Mouse (Mus musculus) liver, postnatal 0 days (tissue): ENCODE measurements around the gene Mosmo. TPM values are rescaled to one million over a fixed set of nuclear protein-coding genes. Genes with fewer than 3 reads are reported as not detected.

Source experiments
- ATAC-seq: fragments of 200-750 bp; cut with Nextera tagmentation; 2 replicates; pipeline ENCODE4 v1.8.0; 2017; ENCODE audit warnings: mild to moderate bottlenecking, moderate library complexity
- DNase-seq: peaks from one replicate; pipeline ENCODE4 v3.0.0-alpha.2; 2016
- H3K27ac ChIP-seq: fragments of 300-500 bp; sonication (generic); 2 replicates; pipeline ENCODE4 v1.5.1; 2014; ENCODE audit warnings: antibody characterized with exemption, moderate library complexity, mild to moderate bottlenecking, low read depth
- H3K27me3 ChIP-seq: fragments of 300-500 bp; sonication (generic); 2 replicates; pipeline ENCODE4 v1.6.1; 2014; ENCODE audit warnings: low read length, control low read depth, mixed read lengths; ENCODE audit not compliant: insufficient read depth
- H3K36me3 ChIP-seq: fragments of 300-500 bp; sonication (generic); replicated peaks from 2 replicates; pipeline ENCODE4 v1.6.1; 2014; ENCODE audit warnings: mild to moderate bottlenecking, control low read depth, low read length, moderate library complexity, mixed read lengths; ENCODE audit not compliant: insufficient read depth
- H3K4me1 ChIP-seq: fragments of 300-500 bp; sonication (generic); 2 replicates; pipeline ENCODE4 v1.6.1; 2014; ENCODE audit warnings: antibody characterized with exemption, mild to moderate bottlenecking, control low read depth; ENCODE audit not compliant: insufficient read depth
- H3K4me2 ChIP-seq: fragments of 300-500 bp; sonication (generic); 2 replicates; pipeline ENCODE4 v1.6.1; 2014; ENCODE audit warnings: low read depth, mild to moderate bottlenecking, low read length, moderate library complexity, mixed read lengths
- H3K4me3 ChIP-seq: fragments of 300-500 bp; sonication (generic); 2 replicates; pipeline ENCODE4 v1.5.1; 2014; ENCODE audit warnings: low read depth, low read length
- H3K9ac ChIP-seq: fragments of 300-500 bp; sonication (generic); replicated peaks from 2 replicates; pipeline ENCODE4 v1.6.1; 2014; ENCODE audit warnings: mild to moderate bottlenecking, moderate library complexity
- H3K9me3 ChIP-seq: fragments of 300-500 bp; sonication (generic); 2 replicates; pipeline ENCODE4 v1.6.1; 2016; ENCODE audit warnings: mild to moderate bottlenecking, control low read depth, low read length, mixed read lengths
- CTCF ChIP-seq: sonication (generic); IDR thresholded peaks from 2 replicates; pipeline ENCODE4 v1.5.1; 2016; ENCODE audit warnings: antibody characterized with exemption, low read depth
- EP300 ChIP-seq: IDR thresholded peaks from 2 replicates; pipeline ENCODE4 v1.6.1; 2016; ENCODE audit warnings: antibody characterized with exemption, low read depth, mild to moderate bottlenecking
- WGBS: fragments of 180-500 bp; shearing (Covaris S2); extraction: QIAGEN DNeasy Blood & Tissue Kit; methylation state at CpG from one replicate; pipeline ENCODE4 v1.1.7; 2014; ENCODE audit not compliant: insufficient replicate concordance; 5-methylcytosine and 5-hydroxymethylcytosine counted together
- polyA plus RNA-seq: library from polyadenylated mRNA; unstranded; fragments of >200 nt; fragmentation: Nextera tagmentation; extraction: Ambion mirVana; gene quantifications from 2 replicates; pipeline ENCODE4 v1.2.1, GENCODE M21; 2015

The Mosmo gene
- polyA plus RNA-seq, 1 experiment from 2014 or later: 4.9 TPM

DNA sequence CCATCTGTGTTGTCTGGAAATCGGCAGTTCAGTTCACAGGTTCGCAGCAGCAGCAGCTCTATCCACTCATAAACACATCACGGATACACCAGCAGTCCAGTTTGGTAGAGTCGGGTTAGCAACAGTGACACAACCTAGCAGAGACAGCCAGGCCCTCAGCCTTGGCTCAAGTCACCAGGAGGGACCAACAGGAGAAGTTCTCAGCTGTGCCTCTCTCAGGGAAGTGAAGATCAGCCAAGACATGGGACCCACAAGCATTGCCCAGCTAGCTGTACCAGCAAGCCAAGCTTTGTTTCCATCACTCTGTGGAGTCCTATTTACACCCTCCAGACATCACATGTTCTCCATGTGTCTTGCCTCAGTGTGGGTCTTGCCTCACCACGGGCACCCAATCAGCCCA, 69.4 kb downstream of the Mosmo start:
- ATAC-seq (no peak), DNase-seq (no peak)
- Histone ChIP-seq H3K4me3 (no peak overlapping the region), H3K9me3 (no peaks in the 10 kb centered on the region), H3K36me3 (no peaks in the 10 kb centered on the region), H3K27me3 (no peaks in the 10 kb centered on the region; the same call in 1 of the 2 replicates), H3K4me1 (no peaks in the 10 kb centered on the region), H3K9ac (no peak overlapping the region), H3K27ac (no peak overlapping the region), H3K4me2 (no peak overlapping the region)
- TF ChIP-seq EP300 (no peak), CTCF (no peak)
- WGBS: 73% methylated on average over 5 of the region's 5 CpGs

DNA sequence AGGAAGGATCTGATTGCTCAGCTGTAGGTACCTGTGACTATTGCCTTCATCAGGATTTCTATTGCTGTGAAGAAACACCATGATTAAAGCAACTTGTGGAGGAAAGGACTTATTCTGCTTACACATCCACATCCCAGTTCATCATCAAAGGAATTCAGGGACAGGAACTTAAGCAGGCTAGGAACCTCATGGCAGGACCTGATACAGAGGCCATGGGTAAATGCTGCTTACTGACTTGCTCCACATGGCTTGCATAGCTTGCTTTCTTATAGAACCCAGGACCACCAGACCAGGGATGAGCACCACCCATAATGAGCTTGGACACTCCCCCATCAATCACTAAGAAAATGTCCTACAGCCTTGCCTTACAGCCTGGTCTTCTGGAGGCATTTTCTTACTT, 71.1 kb downstream of the Mosmo start:
- Histone ChIP-seq H3K4me3 (no peak overlapping the region), H3K4me2 (no peak overlapping the region), H3K27me3 (no peaks in the 10 kb centered on the region; the same call in 1 of the 2 replicates), H3K9ac (no peak overlapping the region), H3K4me1 (no peaks in the 10 kb centered on the region), H3K27ac (no peak overlapping the region), H3K36me3 (no peaks in the 10 kb centered on the region), H3K9me3 (no peaks in the 10 kb centered on the region)
- ATAC-seq: no peak
- DNase-seq: no peak
- TF ChIP-seq CTCF (no peak), EP300 (no peak)

DNA sequence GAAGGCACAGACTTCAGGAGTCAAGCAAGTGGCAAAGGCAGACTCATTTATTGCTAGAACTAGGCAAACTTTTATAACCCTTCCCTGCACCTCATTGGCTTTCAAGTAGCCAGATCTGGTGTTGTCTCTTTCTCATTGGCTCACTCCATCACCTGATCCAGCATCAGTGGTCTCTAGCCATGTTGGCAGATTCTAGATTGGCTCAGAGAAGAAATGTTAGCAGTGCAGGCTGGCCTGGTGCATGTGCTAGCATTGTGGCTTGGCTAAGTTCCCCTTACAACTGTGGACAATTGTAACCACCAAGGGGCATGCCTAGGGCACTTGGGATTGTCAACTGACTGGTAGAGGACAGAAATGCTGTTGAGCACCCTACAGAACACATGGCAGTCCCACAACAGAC, 73.9 kb downstream of the Mosmo start:
- TF ChIP-seq CTCF (no peak), EP300 (no peak)
- no peaks in the 10 kb centered on the region for H3K9me3 ChIP-seq
- ATAC-seq (no peak), DNase-seq (no peak)
- H3K36me3 ChIP-seq: no peaks in the 10 kb centered on the region
- H3K9ac ChIP-seq: no peak overlapping the region
- H3K4me3 ChIP-seq: no peak overlapping the region
- H3K4me2 ChIP-seq: no peak overlapping the region
- no peaks in the 10 kb centered on the region for H3K4me1 ChIP-seq
- no peak overlapping the region for H3K27ac ChIP-seq
- H3K27me3 ChIP-seq: no peaks in the 10 kb centered on the region

DNA sequence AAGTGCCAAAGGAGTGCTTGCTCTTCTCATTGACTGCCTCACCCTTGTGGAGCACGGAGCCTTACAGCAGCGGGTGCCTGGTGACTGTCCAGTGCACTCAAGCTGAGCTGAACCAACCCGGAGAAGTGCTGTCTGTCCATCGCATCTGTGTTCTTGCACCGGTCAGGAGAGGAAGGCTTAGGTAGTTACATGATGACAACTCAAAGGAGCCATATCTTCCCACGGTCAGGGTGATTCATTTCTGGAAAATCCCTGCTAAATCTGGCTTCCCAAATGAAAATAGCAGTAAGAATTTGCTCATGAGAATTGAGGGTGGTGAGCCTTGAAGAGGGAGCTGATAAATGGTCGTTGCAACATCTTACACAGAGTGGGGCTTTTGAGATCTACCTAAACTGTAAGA, 74.5 kb downstream of the Mosmo start:
- H3K36me3 ChIP-seq: no peaks in the 10 kb centered on the region
- DNase-seq (no peak), ATAC-seq (no peak)
- TF ChIP-seq EP300: no peak
- no peak for TF ChIP-seq CTCF
- no peaks in the 10 kb centered on the region for H3K9me3 ChIP-seq
- H3K4me3 ChIP-seq: no peak overlapping the region
- no peaks in the 10 kb centered on the region for H3K27me3 ChIP-seq
- no peak overlapping the region for H3K27ac ChIP-seq
- WGBS: 77% methylated on average over 7 of the region's 7 CpGs
- no peak overlapping the region for H3K4me2 ChIP-seq
- no peak overlapping the region for H3K9ac ChIP-seq
- H3K4me1 ChIP-seq: no peaks in the 10 kb centered on the region

DNA sequence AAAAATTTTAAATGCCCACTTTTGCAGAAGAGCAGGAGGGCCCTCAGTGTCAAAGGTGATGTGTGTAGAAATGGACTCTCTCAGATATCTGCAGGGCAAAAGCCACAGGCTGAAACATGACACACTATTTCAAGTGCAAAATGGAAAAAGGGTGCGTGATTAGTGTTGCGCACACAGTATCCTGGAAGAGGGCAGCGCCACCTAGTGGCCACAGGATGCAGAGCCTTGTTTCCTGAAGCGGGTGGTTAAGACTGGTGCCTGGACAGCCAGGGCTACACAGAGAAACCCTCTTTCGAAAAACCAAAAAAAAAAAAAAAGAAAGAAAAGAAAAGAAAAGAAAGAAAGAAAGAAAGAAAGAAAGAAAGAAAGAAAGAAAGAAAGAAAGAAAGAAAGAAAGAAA, 77.3 kb downstream of the Mosmo start:
- H3K27ac ChIP-seq: no peak overlapping the region
- no peak overlapping the region for H3K9ac ChIP-seq
- DNase-seq (peak; percentile 88), ATAC-seq (peak; percentile 64; the same call in 1 of the 2 replicates)
- H3K27me3 ChIP-seq: no peaks in the 10 kb centered on the region
- H3K4me3 ChIP-seq: no peak overlapping the region
- no peaks in the 10 kb centered on the region for H3K9me3 ChIP-seq
- H3K4me2 ChIP-seq: no peak overlapping the region
- H3K4me1 ChIP-seq: no peaks in the 10 kb centered on the region
- no peaks in the 10 kb centered on the region for H3K36me3 ChIP-seq
- TF ChIP-seq CTCF (peak; percentile 96), EP300 (no peak)
- 5% methylated on average over 5 of the region's 5 CpGs for WGBS

DNA sequence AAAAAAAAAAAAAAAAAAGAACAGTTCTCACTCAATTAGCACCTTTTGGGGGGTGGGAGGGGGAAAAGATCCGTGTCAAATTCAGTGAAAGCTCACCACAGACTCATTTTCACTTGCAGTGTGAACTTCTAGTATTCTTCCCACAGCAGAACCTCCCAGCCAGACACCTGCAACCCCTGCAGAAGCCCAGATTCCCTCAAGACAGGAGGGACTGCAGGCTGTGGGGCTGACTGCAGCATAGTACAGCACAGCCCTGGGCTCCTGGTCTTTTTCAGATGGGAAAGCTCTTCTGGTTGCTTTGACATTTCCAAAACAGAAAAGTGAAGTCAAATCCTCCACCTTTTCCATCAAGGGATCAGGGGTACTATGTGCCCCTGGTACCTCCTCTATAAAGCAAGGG, 90.0 kb downstream of the Mosmo start:
- Histone ChIP-seq H3K27ac (no peak overlapping the region), H3K4me1 (no peaks in the 10 kb centered on the region), H3K4me2 (no peak overlapping the region), H3K9ac (no peak overlapping the region), H3K9me3 (no peaks in the 10 kb centered on the region), H3K36me3 (no peaks in the 10 kb centered on the region), H3K4me3 (no peak overlapping the region), H3K27me3 (no peaks in the 10 kb centered on the region)
- no peak for TF ChIP-seq CTCF
- TF ChIP-seq EP300: no peak
- no peak for DNase-seq
- 8% methylated on average over 1 of the region's 1 CpGs for whole genome bisulfite sequencing
- no peak for ATAC-seq

DNA sequence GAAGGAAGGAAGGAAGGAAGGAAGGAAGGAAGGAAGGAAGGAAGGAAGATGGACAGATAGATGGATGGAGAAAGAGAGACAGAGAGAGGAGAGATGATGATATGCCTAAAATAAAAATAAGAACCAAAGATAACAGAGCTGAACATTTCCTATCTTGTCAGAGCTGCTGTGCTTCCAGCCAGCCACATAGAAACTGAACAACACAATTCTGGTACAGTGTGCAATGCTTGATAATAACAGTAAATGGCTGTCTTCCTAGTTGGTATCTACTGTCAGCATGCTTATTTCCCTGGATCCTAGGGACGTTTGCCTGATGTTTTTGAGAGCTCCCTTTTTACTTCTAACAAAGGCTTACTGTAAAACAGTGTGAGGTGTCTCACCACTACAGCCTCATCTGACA, 94.0 kb downstream of the Mosmo start:
- H3K36me3 ChIP-seq: no peaks in the 10 kb centered on the region
- no peak overlapping the region for H3K4me2 ChIP-seq
- H3K9ac ChIP-seq: no peak overlapping the region
- DNase-seq (no peak), ATAC-seq (peak; percentile 40; the same call in 1 of the 2 replicates)
- no peaks in the 10 kb centered on the region for H3K4me1 ChIP-seq
- no peaks in the 10 kb centered on the region for H3K27me3 ChIP-seq
- 43% methylated on average over 1 of the region's 1 CpGs for WGBS
- no peaks in the 10 kb centered on the region for H3K9me3 ChIP-seq
- no peak overlapping the region for H3K4me3 ChIP-seq
- H3K27ac ChIP-seq: no peak overlapping the region
- TF ChIP-seq EP300: peak; percentile 62; the same call in 1 of the 2 replicates
- no peak for TF ChIP-seq CTCF
